Mouse (Mus musculus): ENCODE measurements around the gene Zcchc7. TPM values are rescaled to one million over a fixed set of nuclear protein-coding genes. Genes with fewer than 3 reads are reported as not detected.

Zcchc7 gene
- total and polyA plus RNA-seq, 2 experiments from 2014 or later: 23.6 to 27.5 TPM

GRCm38 (mm10) chr4:44959220-44959619, 203.5 kb downstream of the Zcchc7 start:
- TF ChIP-seq CTCF (IDR thresholded peaks at IDR 0.05; ENCODE audit: low read depth): no peak
- WGBS: 91% methylated on average over 13 of the region's 13 CpGs
- H3K36me3 ChIP-seq (ENCODE audit: insufficient read depth): no peaks in the 10 kb centered on the region
- DNase-seq (no peak), ATAC-seq (no peak)
- H3K27me3 ChIP-seq (ENCODE audit: insufficient read depth, low read length): no peaks in the 10 kb centered on the region
- H3K4me3 ChIP-seq (ENCODE audit: low read depth, low read length): no peak overlapping the region
- no peak overlapping the region for H3K27ac ChIP-seq (ENCODE audit: low read depth, low read length)
- H3K9me3 ChIP-seq (ENCODE audit: low read length): no peaks in the 10 kb centered on the region
- H3K9ac ChIP-seq: no peak overlapping the region
- H3K4me2 ChIP-seq (ENCODE audit: low read depth): no peak overlapping the region
- H3K4me1 ChIP-seq (ENCODE audit: insufficient read depth): no peaks in the 10 kb centered on the region

DNA sequence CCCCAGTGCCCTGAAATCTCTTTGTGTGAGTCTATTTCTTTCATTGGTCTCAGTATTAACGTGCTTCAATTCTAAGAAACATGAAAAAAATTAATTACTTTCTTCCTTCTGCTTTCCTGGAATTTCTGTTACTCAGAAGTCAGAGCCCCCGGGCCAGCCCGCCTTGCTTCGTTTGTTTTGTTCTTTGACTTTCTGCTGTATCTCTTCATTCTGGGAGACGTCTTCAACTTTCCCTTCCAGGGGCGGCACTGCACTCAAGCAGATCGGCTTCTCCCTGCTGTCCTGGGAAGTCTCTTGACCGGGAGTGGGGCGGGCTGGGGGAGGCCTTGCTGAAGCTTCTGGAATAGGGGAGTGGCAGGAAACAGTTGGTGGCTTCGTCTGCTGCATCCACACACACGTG, 207.5 kb downstream of the Zcchc7 start:
- no peak overlapping the region for H3K4me3 ChIP-seq (ENCODE audit: low read depth, low read length)
- no peaks in the 10 kb centered on the region for H3K9me3 ChIP-seq (ENCODE audit: low read length)
- no peak overlapping the region for H3K4me2 ChIP-seq (ENCODE audit: low read depth)
- no peak overlapping the region for H3K9ac ChIP-seq
- DNase-seq: no peak
- H3K36me3 ChIP-seq (ENCODE audit: insufficient read depth): no peaks in the 10 kb centered on the region
- WGBS: 75% methylated on average over 11 of the region's 11 CpGs
- H3K27ac ChIP-seq (ENCODE audit: low read depth, low read length): no peak overlapping the region
- TF ChIP-seq CTCF (IDR thresholded peaks at IDR 0.05; ENCODE audit: low read depth): no peak
- H3K27me3 ChIP-seq (ENCODE audit: insufficient read depth, low read length): no peaks in the 10 kb centered on the region
- no peaks in the 10 kb centered on the region for H3K4me1 ChIP-seq (ENCODE audit: insufficient read depth)
- no peak for ATAC-seq

- 84% methylated on average over 2 of the region's 2 CpGs for WGBS
- H3K4me1 ChIP-seq (ENCODE audit: insufficient read depth): no peaks in the 10 kb centered on the region
- no peak overlapping the region for H3K4me3 ChIP-seq (ENCODE audit: low read depth, low read length)
- H3K36me3 ChIP-seq (ENCODE audit: insufficient read depth): no peaks in the 10 kb centered on the region
- no peak overlapping the region for H3K9ac ChIP-seq
- no peak overlapping the region for H3K4me2 ChIP-seq (ENCODE audit: low read depth)
- no peaks in the 10 kb centered on the region for H3K9me3 ChIP-seq (ENCODE audit: low read length)
- no peak for ATAC-seq
- DNase-seq: no peak
- TF ChIP-seq CTCF (IDR thresholded peaks at IDR 0.05; ENCODE audit: low read depth): no peak
- no peaks in the 10 kb centered on the region for H3K27me3 ChIP-seq (ENCODE audit: insufficient read depth, low read length)
- H3K27ac ChIP-seq (ENCODE audit: low read depth, low read length): no peak overlapping the region
Measured at GRCm38 (mm10) chr4:44965175-44965574, 209.5 kb downstream of the Zcchc7 start.

DNA sequence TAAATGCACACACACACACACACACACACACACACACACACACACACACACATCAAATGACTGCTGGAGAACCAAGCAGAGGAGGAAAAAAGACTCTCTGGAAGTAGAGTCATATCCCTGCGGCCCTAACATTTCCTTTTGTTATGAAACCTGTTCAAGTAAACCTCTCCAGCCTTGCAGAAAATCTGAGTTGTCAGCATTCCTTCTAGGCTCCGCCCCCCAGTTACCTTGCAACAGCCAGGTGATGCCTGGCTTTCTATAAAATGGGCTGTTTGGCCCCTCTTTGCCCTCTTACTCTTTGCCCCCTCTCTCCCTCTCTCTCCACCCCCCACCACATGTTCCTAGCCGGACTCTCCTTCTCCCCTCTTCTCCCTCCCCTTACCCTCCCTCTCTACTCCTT, 210.1 kb downstream of the Zcchc7 start:
- no peaks in the 10 kb centered on the region for H3K4me1 ChIP-seq (ENCODE audit: insufficient read depth)
- H3K9ac ChIP-seq: no peak overlapping the region
- H3K27me3 ChIP-seq (ENCODE audit: insufficient read depth, low read length): no peaks in the 10 kb centered on the region
- H3K9me3 ChIP-seq (ENCODE audit: low read length): no peaks in the 10 kb centered on the region
- no peaks in the 10 kb centered on the region for H3K36me3 ChIP-seq (ENCODE audit: insufficient read depth)
- 91% methylated on average over 3 of the region's 3 CpGs for WGBS
- DNase-seq: no peak
- no peak for ATAC-seq
- TF ChIP-seq CTCF (IDR thresholded peaks at IDR 0.05; ENCODE audit: low read depth): no peak
- H3K4me3 ChIP-seq (ENCODE audit: low read depth, low read length): no peak overlapping the region
- no peak overlapping the region for H3K4me2 ChIP-seq (ENCODE audit: low read depth)
- no peak overlapping the region for H3K27ac ChIP-seq (ENCODE audit: low read depth, low read length)

GRCm38 (mm10) chr4:44967402-44967801, 211.7 kb downstream of the Zcchc7 start:
- H3K9ac ChIP-seq: no peak overlapping the region
- no peak for TF ChIP-seq CTCF (IDR thresholded peaks at IDR 0.05; ENCODE audit: low read depth)
- no peak overlapping the region for H3K4me2 ChIP-seq (ENCODE audit: low read depth)
- no peaks in the 10 kb centered on the region for H3K27me3 ChIP-seq (ENCODE audit: insufficient read depth, low read length)
- no peaks in the 10 kb centered on the region for H3K36me3 ChIP-seq (ENCODE audit: insufficient read depth)
- H3K4me1 ChIP-seq (ENCODE audit: insufficient read depth): no peaks in the 10 kb centered on the region
- H3K4me3 ChIP-seq (ENCODE audit: low read depth, low read length): no peak overlapping the region
- ATAC-seq (no peak), DNase-seq (no peak)
- WGBS: 89% methylated on average over 8 of the region's 8 CpGs
- H3K9me3 ChIP-seq (ENCODE audit: low read length): no peaks in the 10 kb centered on the region
- H3K27ac ChIP-seq (ENCODE audit: low read depth, low read length): no peak overlapping the region

DNA sequence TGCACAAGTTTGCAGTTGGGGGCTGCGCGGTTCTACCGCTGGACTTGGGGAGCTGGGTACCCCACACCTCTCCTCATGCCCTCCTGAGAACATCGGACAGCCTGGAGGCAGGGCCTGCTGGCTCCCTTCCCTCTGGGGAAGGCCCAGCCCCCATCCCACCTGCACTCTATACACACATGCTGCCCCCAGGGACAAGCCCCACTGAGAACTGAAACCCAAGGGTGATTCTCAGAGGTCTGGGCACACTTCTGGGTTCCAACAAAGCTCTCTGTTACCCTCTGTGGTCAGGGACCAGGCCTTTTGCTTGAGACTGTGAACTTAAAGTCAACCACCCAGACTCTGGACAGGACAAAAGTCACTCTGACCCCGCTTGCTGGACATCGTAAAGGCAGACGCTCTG, 214.4 kb downstream of the Zcchc7 start:
- H3K4me2 ChIP-seq (ENCODE audit: low read depth): no peak overlapping the region
- no peak overlapping the region for H3K4me3 ChIP-seq (ENCODE audit: low read depth, low read length)
- no peaks in the 10 kb centered on the region for H3K36me3 ChIP-seq (ENCODE audit: insufficient read depth)
- H3K27me3 ChIP-seq (ENCODE audit: insufficient read depth, low read length): no peaks in the 10 kb centered on the region
- H3K9ac ChIP-seq: no peak overlapping the region
- H3K4me1 ChIP-seq (ENCODE audit: insufficient read depth): peaks cover 5% of the 10 kb centered on the region; the same call in 1 of the 2 replicates
- DNase-seq (no peak), ATAC-seq (no peak)
- TF ChIP-seq CTCF (IDR thresholded peaks at IDR 0.05; ENCODE audit: low read depth): no peak
- H3K9me3 ChIP-seq (ENCODE audit: low read length): no peaks in the 10 kb centered on the region
- no peak overlapping the region for H3K27ac ChIP-seq (ENCODE audit: low read depth, low read length)
- WGBS: 94% methylated on average over 7 of the region's 7 CpGs

DNA sequence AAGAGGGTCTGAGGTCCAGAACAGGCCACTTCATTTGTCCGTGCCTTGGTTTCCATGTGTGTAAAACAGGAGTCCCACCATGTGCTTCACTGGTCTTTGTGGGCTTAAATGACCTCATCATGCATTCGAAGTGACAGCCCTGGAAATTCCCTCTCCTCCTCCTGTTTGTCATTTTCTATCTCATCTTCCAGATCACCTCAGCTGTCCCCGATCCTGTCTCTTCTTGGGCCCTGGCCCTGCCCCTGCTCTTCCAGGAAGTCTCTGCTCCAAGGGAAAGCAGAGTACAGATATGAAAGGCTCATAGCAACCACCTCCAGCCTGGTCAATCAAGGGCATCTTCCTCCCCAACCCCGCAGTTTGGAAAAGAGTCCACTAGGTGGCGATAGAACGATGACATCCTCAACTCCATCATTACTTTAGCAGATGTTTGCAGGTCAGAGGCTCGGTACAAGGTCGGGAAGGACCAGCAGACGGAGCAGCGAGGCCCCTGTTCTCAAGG, 215.0 kb downstream of the Zcchc7 start:
- no peak overlapping the region for H3K4me2 ChIP-seq (ENCODE audit: low read depth)
- WGBS: 24% methylated on average over 10 of the region's 10 CpGs
- ATAC-seq: no peak

More for the DNA sequence above, 215.0 kb downstream of the Zcchc7 start:
- Histone ChIP-seq H3K9me3 (ENCODE audit: low read length) (no peaks in the 10 kb centered on the region), H3K4me1 (ENCODE audit: insufficient read depth) (peaks cover 5% of the 10 kb centered on the region; the same call in 1 of the 2 replicates), H3K4me3 (ENCODE audit: low read depth, low read length) (no peak overlapping the region), H3K27ac (ENCODE audit: low read depth, low read length) (no peak overlapping the region), H3K27me3 (ENCODE audit: insufficient read depth, low read length) (no peaks in the 10 kb centered on the region), H3K9ac (no peak overlapping the region), H3K36me3 (ENCODE audit: insufficient read depth) (no peaks in the 10 kb centered on the region)
- peak; percentile 25 for DNase-seq
- TF ChIP-seq CTCF (IDR thresholded peaks at IDR 0.05; ENCODE audit: low read depth): peak; percentile 73

Data from forebrain, postnatal 0 days (tissue).